Comparison of ENCODE assay signal across 8 mouse cellular contexts in genomic region chr1:178468280-178468679, GRCm38 (mm10).
DNase-seq lines count a peak whose midpoint lies in the region; ATAC-seq and TF ChIP-seq lines count a peak whose summit lies in the region.

No protein-coding gene starts in this region.

- no peak overlapping the region for H3K4me2 ChIP-seq in liver, embryonic 11.5 days

- ATAC-seq in liver, embryonic 11.5 days (replicated peaks; ENCODE audit: low FRiP score), result no peak

- 9% methylated on average over 2 of the region's 2 CpGs for WGBS in liver, adult 2 months
- 16% methylated on average over 2 of the region's 2 CpGs for WGBS in liver, embryonic 11.5 days

- TF ChIP-seq CTCF in liver, adult 2 months (IDR thresholded peaks at IDR 0.05; ENCODE audit: low read depth, low read length), result peak; percentile 41; the same call in 1 of the 2 replicates

- H3K27ac ChIP-seq in liver, adult 2 months (replicated peaks; ENCODE audit: insufficient read depth, low read depth, low read length), result no peak overlapping the region
- H3K27ac ChIP-seq in liver, embryonic 11.5 days (ENCODE audit: low read depth, low read length), result no peak overlapping the region

- no peak overlapping the region for H3K9ac ChIP-seq in liver, adult 2 months (ENCODE audit: low read depth, low read length)
- H3K9ac ChIP-seq in liver, embryonic 11.5 days (ENCODE audit: low read depth, low read length), result no peak overlapping the region

- H3K36me3 ChIP-seq in liver, adult 2 months (ENCODE audit: control insufficient read depth, insufficient read depth, low read length), result no peaks in the 10 kb centered on the region
- H3K36me3 ChIP-seq in liver, embryonic 11.5 days (ENCODE audit: control insufficient read depth, insufficient read depth, low read length), result no peaks in the 10 kb centered on the region

- peak; percentile 48 to 67 for DNase-seq in cerebellum, postnatal 14 days
- DNase-seq in cerebellum, adult 8-10 months, result no peak
- peak; percentile 19 for DNase-seq in liver, adult 2 months (ENCODE audit: extremely low read depth, low read depth, low spot score)
- no peak for DNase-seq in liver, embryonic 11.5 days (ENCODE audit: low spot score)
- peak; percentile 9 for DNase-seq in WW6 (ENCODE audit: low read depth, low spot score)
- DNase-seq in lung, postnatal 36 days, result peak; percentile 63
- no peak for DNase-seq in urinary bladder, postnatal 14 days (ENCODE audit: low spot score)
- no peak for DNase-seq in thymus, postnatal 4 days

- TF ChIP-seq POLR2A in liver, adult 2 months (IDR thresholded peaks at IDR 0.05; ENCODE audit: extremely low read depth, insufficient read depth, low read length), result no peak

- no peaks in the 10 kb centered on the region for H3K27me3 ChIP-seq in liver, adult 2 months (ENCODE audit: control insufficient read depth, insufficient read depth, low read length)
- H3K27me3 ChIP-seq in liver, embryonic 11.5 days (replicated peaks; ENCODE audit: control insufficient read depth, insufficient read depth, low read length), result no peaks in the 10 kb centered on the region

- H3K9me3 ChIP-seq in liver, embryonic 11.5 days (ENCODE audit: control insufficient read depth, low read length), result no peaks in the 10 kb centered on the region

- no peak overlapping the region for H3K4me3 ChIP-seq in liver, adult 2 months (ENCODE audit: insufficient read depth, low read depth, low read length)
- H3K4me3 ChIP-seq in liver, embryonic 11.5 days (ENCODE audit: low read depth, low read length), result no peak overlapping the region

- no peaks in the 10 kb centered on the region for H3K4me1 ChIP-seq in liver, adult 2 months (ENCODE audit: control insufficient read depth, insufficient read depth, low read length)
- H3K4me1 ChIP-seq in liver, embryonic 11.5 days (replicated peaks; ENCODE audit: control insufficient read depth, insufficient read depth, low read length), result no peaks in the 10 kb centered on the region; the same call in 1 of the 2 replicates

- H3K79me2 ChIP-seq in liver, adult 2 months (ENCODE audit: control insufficient read depth, insufficient read depth, low read length), result no peaks in the 10 kb centered on the region

Comparison
In these comparisons a context has a peak if more than half of its experiments do, and no peak if none do; other contexts are left out.
1. DNase-seq: peak in cerebellum, postnatal 14 days (2 of 2), liver, adult 2 months (single experiment), WW6 (single experiment) and lung, postnatal 36 days (single experiment); none in cerebellum, adult 8-10 months (single experiment), liver, embryonic 11.5 days (single experiment), urinary bladder, postnatal 14 days (single experiment) and thymus, postnatal 4 days (single experiment).